Mouse (Mus musculus) midbrain, embryonic 16.5 days (tissue): ENCODE measurements around the gene Nrip1. TPM values are rescaled to one million over a fixed set of nuclear protein-coding genes. Genes with fewer than 3 reads are reported as not detected.
"Not testable (repeated sequence)": the region's sequence is repeated elsewhere in the genome, so short reads cannot be mapped to it uniquely, and the experiment has no call there.

ENCODE experiments used
- ATAC-seq: fragments of 200-750 bp; cut with Nextera tagmentation; 2 replicates; pipeline ENCODE4 v1.8.0; 2017; ENCODE audit warnings: moderate TSS enrichment
- H3K27ac ChIP-seq: fragments of 300-500 bp; sonication (generic); 2 replicates; pipeline ENCODE4 v1.5.1; 2014; ENCODE audit warnings: mild to moderate bottlenecking, low read length, mixed read lengths
- H3K27me3 ChIP-seq: fragments of 300-500 bp; sonication (generic); 2 replicates; pipeline ENCODE4 v1.6.1; 2014; ENCODE audit warnings: low read depth, low read length, mixed read lengths; ENCODE audit not compliant: control insufficient read depth, insufficient read depth
- H3K36me3 ChIP-seq: fragments of 300-500 bp; sonication (generic); 2 replicates; pipeline ENCODE4 v1.6.1; 2014; ENCODE audit warnings: mild to moderate bottlenecking, low read length, moderate library complexity, mixed read lengths; ENCODE audit not compliant: control insufficient read depth, insufficient read depth
- H3K4me1 ChIP-seq: fragments of 300-500 bp; sonication (generic); 2 replicates; pipeline ENCODE4 v1.6.1; 2014; ENCODE audit warnings: mild to moderate bottlenecking, low read length, mixed read lengths; ENCODE audit not compliant: control insufficient read depth, insufficient read depth
- H3K4me2 ChIP-seq: fragments of 300-500 bp; sonication (generic); 2 replicates; pipeline ENCODE4 v1.6.1; 2014; ENCODE audit warnings: mild to moderate bottlenecking, low read length, mixed read lengths
- H3K4me3 ChIP-seq: fragments of 300-500 bp; sonication (generic); 2 replicates; pipeline ENCODE4 v1.5.1; 2014; ENCODE audit warnings: low read depth, mild to moderate bottlenecking, low read length, moderate library complexity, mixed read lengths
- H3K9ac ChIP-seq: fragments of 300-500 bp; sonication (generic); 2 replicates; pipeline ENCODE4 v1.6.1; 2014; ENCODE audit warnings: low read depth, low read length, mixed read lengths
- H3K9me3 ChIP-seq: fragments of 300-500 bp; sonication (generic); replicated peaks from 2 replicates; pipeline ENCODE4 v1.6.1; 2014; ENCODE audit warnings: mild to moderate bottlenecking, low read length, mixed read lengths; ENCODE audit not compliant: control insufficient read depth, poor library complexity, severe bottlenecking
- WGBS: fragments of 180-500 bp; shearing (Covaris S2); extraction: QIAGEN DNeasy Blood & Tissue Kit; methylation state at CpG from one replicate; pipeline ENCODE4 v1.1.7; 2014; 5-methylcytosine and 5-hydroxymethylcytosine counted together
- polyA plus RNA-seq: library from polyadenylated mRNA; unstranded; fragments of >200 nt; fragmentation: Nextera tagmentation; extraction: Ambion mirVana; gene quantifications from 2 replicates; pipeline ENCODE4 v1.2.1, GENCODE M21; 2015

Nrip1 gene
- polyA plus RNA-seq, 1 experiment from 2014 or later = 31.4 TPM

DNA sequence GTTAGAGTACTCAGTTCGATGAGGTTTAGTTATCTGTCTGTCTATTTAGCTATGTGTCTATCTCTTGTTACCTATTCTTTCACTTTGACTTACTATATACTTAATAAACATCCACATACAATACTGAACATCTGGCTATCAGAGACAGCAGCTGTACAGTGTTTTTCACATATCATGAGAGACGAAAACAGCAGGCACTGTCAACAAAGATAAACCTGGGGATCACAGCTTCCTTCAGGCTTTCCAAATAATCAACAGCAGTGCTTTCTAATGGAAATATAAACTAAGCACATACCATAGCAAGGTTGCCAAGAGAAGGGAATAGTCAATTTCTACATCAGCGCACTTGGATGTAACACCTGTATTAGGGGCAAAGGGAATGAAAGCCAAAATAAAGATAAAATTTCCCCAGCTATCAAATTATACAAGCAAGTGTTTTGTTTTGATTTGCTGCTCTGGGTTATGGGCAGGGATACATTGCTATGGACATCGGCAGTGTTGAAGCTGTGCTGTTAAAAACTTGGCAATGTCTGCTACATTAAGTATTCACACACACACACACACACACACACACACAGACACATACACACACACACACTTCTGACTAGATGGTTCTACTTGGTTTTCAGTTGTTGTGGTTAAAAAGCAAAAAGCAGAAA lies 35.2 kb upstream of the Nrip1 start:
- Histone ChIP-seq H3K36me3 (no peaks in the 10 kb centered on the region), H3K4me2 (no peak overlapping the region), H3K9me3 (no peaks in the 10 kb centered on the region), H3K27ac (no peak overlapping the region), H3K4me1 (no peaks in the 10 kb centered on the region), H3K27me3 (no peaks in the 10 kb centered on the region), H3K9ac (no peak overlapping the region), H3K4me3 (no peak overlapping the region)
- WGBS = 82% methylated on average over 4 of the region's 4 CpGs
- no peak for ATAC-seq

DNA sequence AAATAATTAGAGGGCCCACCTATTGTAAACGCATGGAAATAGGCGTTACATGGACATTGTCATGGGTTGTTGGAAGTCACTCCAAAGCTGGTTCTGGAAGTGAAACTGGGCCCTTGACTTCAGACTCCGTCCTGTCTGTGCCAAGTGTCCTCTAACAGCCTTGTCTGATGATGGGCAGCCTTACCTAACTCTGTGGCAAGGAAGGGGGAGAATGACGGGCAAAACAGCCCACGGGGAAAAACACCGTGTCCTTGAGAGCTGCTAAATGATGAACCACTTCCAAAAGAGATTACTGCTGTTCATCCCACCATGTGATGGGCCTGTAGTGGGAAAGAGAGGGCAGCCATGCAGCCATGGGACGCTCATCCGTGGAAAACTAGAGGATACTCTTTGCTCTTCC lies 34.6 kb upstream of the Nrip1 start:
- no peaks in the 10 kb centered on the region for H3K27me3 ChIP-seq
- WGBS = 87% methylated on average over 8 of the region's 8 CpGs
- no peak overlapping the region for H3K9ac ChIP-seq
- no peaks in the 10 kb centered on the region for H3K36me3 ChIP-seq
- no peaks in the 10 kb centered on the region for H3K9me3 ChIP-seq
- H3K4me3 ChIP-seq = no peak overlapping the region
- ATAC-seq = no peak
- no peak overlapping the region for H3K4me2 ChIP-seq
- no peak overlapping the region for H3K27ac ChIP-seq
- no peaks in the 10 kb centered on the region for H3K4me1 ChIP-seq

DNA sequence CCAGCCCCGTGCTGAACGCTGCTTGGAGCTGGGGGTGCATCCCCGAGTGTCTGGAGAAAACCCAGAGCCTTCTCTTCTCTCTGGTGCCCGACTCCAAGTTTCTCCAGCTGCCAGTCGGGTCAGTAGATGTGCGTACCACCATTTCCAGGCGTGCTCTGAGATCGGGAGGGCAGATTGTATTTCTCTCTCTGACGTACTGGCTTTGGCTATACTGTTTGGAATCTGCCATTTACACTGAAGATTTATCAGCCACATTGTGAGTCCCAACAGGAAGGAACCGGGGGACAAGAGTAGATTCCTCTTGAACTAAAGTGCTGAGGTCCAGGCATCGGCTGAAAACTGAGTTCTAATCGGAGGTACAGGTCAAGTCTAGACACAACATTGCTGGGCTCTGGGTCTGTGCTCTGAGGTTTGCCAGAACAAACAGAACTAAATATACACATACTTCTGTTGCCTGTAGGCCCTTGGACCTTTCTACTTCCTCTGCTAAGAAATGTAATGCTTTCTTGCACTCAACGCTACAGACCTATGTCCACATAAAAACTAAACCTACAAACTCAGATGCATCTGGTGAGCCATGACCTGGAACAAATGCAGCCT lies 33.8 kb upstream of the Nrip1 start:
- ATAC-seq = no peak
- H3K27me3 ChIP-seq = no peaks in the 10 kb centered on the region
- no peak overlapping the region for H3K9ac ChIP-seq

DNA sequence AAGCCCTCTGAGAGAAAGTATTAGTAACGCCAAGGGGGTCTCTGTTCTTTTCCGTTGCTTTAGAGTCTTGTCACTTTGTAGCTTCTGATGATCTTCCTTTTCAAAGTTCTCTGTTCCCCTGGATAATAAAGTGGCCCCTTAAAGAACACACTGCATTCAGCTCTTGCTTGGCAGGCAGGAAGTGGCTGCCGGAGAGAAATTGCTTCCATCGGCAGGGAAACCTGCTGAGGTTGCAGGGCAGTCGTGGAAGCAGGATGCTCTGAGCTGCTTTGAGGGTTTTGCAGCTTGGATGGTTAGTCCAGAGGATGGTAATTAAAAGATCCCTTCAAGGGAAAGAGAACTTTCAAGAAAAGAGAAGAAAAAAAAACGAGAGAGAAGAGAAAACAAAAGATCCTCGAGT lies 33.3 kb upstream of the Nrip1 start:
- WGBS = 50% methylated on average over 7 of the region's 7 CpGs
- Histone ChIP-seq H3K9me3 (no peaks in the 10 kb centered on the region), H3K27ac (no peak overlapping the region), H3K4me3 (no peak overlapping the region), H3K9ac (no peak overlapping the region), H3K4me2 (no peak overlapping the region), H3K27me3 (no peaks in the 10 kb centered on the region), H3K4me1 (no peaks in the 10 kb centered on the region), H3K36me3 (no peaks in the 10 kb centered on the region)
- ATAC-seq = no peak

More for the DNA sequence above, 33.8 kb upstream of the Nrip1 start:
- Histone ChIP-seq H3K4me3 (no peak overlapping the region), H3K4me2 (no peak overlapping the region), H3K27ac (no peak overlapping the region), H3K36me3 (no peaks in the 10 kb centered on the region), H3K4me1 (no peaks in the 10 kb centered on the region), H3K9me3 (no peaks in the 10 kb centered on the region)
- WGBS = 78% methylated on average over 13 of the region's 13 CpGs

DNA sequence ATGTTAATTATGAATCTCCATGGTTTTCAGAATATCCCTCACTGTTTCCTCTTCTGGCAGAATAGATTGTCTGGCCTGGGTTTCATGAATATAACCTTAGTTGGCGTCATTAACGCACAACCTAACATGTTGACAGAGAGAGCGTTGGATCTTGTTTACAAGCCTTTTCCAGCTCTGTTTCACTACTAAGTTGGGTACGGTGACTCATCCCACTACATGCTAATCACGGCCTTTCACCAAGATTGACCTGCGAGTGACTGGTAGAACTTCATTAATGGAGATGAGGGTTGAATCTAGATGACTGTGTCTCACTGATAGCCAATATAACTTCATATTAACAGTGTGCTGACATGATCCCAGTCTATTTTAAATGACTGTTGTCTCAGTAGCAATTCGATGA lies 32.7 kb upstream of the Nrip1 start:
- H3K36me3 ChIP-seq = no peaks in the 10 kb centered on the region
- no peak overlapping the region for H3K27ac ChIP-seq
- no peak overlapping the region for H3K9ac ChIP-seq
- no peak overlapping the region for H3K4me3 ChIP-seq
- no peaks in the 10 kb centered on the region for H3K9me3 ChIP-seq
- H3K4me1 ChIP-seq = no peaks in the 10 kb centered on the region
- no peaks in the 10 kb centered on the region for H3K27me3 ChIP-seq
- 95% methylated on average over 7 of the region's 7 CpGs for WGBS
- no peak for ATAC-seq
- H3K4me2 ChIP-seq = no peak overlapping the region

DNA sequence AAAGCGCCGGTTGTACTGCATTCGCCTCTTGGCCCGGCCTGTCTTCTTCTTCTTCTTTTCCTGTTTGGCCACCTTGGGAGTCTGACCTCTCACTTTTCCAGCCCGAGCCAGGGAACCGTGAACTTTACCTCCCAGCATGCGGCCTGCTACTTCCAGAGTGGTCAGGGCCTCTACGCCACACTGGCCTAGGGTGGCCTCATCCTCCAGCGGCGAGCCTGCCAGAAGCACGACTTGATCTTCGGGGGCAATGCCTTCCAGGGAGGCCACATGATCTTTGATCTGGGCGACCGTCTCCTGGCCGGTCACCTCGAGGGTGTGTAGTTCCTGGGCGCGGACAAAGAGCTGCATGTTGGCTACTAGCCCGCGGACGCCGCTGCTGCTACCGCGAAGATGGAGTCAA lies 29.7 kb upstream of the Nrip1 start:
- not testable (repeated sequence) for H3K9ac ChIP-seq, H3K4me3 ChIP-seq, H3K27ac ChIP-seq, H3K4me1 ChIP-seq, H3K36me3 ChIP-seq, H3K9me3 ChIP-seq, H3K27me3 ChIP-seq, ATAC-seq, H3K4me2 ChIP-seq
- 96% methylated on average over 20 of the region's 24 CpGs for WGBS

DNA sequence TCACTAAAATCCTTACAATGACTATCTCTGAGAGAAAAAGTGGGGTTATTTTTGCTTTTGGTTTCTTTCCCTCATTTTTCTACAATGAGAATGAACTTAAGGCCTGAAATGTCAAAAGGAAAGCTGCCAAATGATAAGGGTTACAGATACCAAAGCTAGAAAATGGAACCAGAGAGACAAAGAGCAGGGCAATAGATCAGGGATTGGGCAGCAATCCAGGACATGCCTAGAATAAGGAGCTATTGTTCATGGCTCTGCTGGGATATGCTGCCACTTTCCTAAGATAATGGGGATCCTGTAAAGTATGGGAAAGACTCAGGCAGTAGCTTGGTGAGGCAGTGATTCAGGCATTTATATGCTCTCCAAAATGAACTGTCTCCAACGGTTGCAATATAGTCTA lies 22.9 kb upstream of the Nrip1 start:
- Histone ChIP-seq H3K36me3 (no peaks in the 10 kb centered on the region), H3K4me1 (no peaks in the 10 kb centered on the region), H3K9ac (no peak overlapping the region), H3K27me3 (no peaks in the 10 kb centered on the region), H3K9me3 (no peaks in the 10 kb centered on the region), H3K4me3 (no peak overlapping the region), H3K27ac (no peak overlapping the region), H3K4me2 (no peak overlapping the region)
- 69% methylated on average over 1 of the region's 1 CpGs for WGBS
- no peak for ATAC-seq

DNA sequence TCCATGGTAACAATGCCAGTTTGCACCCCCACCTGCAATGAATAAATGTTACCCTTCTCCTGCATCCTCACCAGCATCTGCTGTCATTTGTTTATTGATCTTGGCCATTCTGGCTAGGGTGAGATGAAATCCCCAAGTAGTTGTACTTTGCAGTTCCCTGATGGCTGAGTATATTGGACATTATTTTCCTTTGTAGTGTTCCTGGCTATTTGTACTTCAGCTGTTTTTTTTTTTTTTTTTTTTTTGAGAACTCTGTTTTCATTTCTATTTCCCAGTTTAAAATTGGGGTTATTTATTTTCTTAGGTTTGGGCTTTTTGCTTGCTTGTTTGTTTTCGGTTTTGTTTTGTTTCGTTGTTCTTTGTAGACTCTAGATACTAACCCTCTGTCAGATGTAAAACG lies 19.6 kb upstream of the Nrip1 start:
- H3K4me2 ChIP-seq = no peak overlapping the region
- H3K4me3 ChIP-seq = no peak overlapping the region
- ATAC-seq = no peak
- H3K36me3 ChIP-seq = no peaks in the 10 kb centered on the region
- H3K27me3 ChIP-seq = no peaks in the 10 kb centered on the region
- no peak overlapping the region for H3K9ac ChIP-seq
- no peak overlapping the region for H3K27ac ChIP-seq
- no peaks in the 10 kb centered on the region for H3K9me3 ChIP-seq
- 68% methylated on average over 3 of the region's 3 CpGs for WGBS
- no peaks in the 10 kb centered on the region for H3K4me1 ChIP-seq

DNA sequence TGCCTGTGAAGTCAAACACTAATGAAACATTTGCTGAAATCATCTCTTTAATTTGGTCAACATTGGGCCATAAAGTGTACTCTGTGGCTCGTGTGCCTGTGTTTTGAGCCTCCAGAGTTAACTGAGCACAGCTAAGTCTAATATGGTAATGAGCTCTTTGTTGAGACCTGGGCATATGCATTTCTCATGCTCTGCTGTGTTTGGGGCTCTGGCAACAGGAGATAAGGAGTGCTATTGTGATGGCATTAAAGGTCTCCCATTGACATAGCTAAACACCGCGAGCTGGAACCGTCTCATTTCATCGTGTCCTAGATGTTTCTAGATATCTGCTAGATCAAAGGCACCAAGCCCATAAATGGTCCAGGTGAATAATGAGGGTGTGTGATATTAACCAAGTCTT lies 12.9 kb upstream of the Nrip1 start:
- WGBS = 16% methylated on average over 5 of the region's 5 CpGs
- Histone ChIP-seq H3K4me3 (no peak overlapping the region), H3K9ac (no peak overlapping the region), H3K4me2 (no peak overlapping the region), H3K9me3 (no peaks in the 10 kb centered on the region), H3K36me3 (no peaks in the 10 kb centered on the region), H3K27ac (no peak overlapping the region), H3K4me1 (no peaks in the 10 kb centered on the region), H3K27me3 (no peaks in the 10 kb centered on the region)
- ATAC-seq = no peak
